Mouse (Mus musculus): Measurements from ENCODE around the gene Rce1. TPM values are rescaled to one million over a fixed set of nuclear protein-coding genes. Genes with fewer than 3 reads are reported as not detected.

Rce1 gene
- total and polyA plus RNA-seq, 3 experiments: 43.1 to 67.8 TPM; not detected in 1

DNA sequence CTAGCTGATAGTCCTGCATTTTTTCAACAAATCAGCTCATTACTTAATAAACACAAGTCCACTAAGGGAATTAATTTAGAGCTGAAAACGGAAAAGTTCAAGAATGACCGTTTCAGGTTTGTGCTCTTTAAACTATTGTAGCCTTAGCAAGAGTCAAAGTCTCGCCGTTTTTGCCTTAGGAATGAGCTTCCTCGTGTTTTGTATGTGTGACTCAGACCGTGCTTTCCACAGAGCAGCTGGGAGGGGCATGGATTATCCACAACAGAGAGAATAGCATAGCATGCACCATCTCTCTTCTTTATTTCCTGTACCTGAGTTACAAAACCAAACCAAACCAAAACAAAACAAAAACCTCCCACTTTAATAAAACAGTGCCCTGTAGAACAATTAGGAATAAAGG, 47.0 kb upstream of the Rce1 start:
- DNase-seq (ENCODE audit: low read depth, low spot score): no peak
- no peaks in the 10 kb centered on the region for H3K9me3 ChIP-seq (replicated peaks; ENCODE audit: insufficient read depth, low read length)
- H3K27ac ChIP-seq (ENCODE audit: control insufficient read depth, low read depth, low read length): no peak overlapping the region
- no peak overlapping the region for H3K9ac ChIP-seq (ENCODE audit: control insufficient read depth, low read depth, low read length, poor library complexity, severe bottlenecking)
- TF ChIP-seq MXI1 (IDR thresholded peaks at IDR 0.05; ENCODE audit: low read depth, low read length): no peak
- TF ChIP-seq SIN3A (IDR thresholded peaks at IDR 0.05; ENCODE audit: low read length): no peak
- no peak for TF ChIP-seq HCFC1 (IDR thresholded peaks at IDR 0.05; ENCODE audit: low read depth, low read length)
- TF ChIP-seq RCOR1 (IDR thresholded peaks at IDR 0.05; ENCODE audit: low read depth, low read length): no peak
- TF ChIP-seq ZC3H11A (IDR thresholded peaks at IDR 0.05; ENCODE audit: low read depth, low read length): no peak
- TF ChIP-seq ZMIZ1 (IDR thresholded peaks at IDR 0.05; ENCODE audit: low read depth, low read length): no peak
- no peak for TF ChIP-seq ZNF384 (IDR thresholded peaks at IDR 0.05; ENCODE audit: low read depth, low read length)
- no peak for TF ChIP-seq KAT2A (conservative IDR thresholded peaks at IDR 0.05; ENCODE audit: low read depth, low read length)
- TF ChIP-seq E2F4 (IDR thresholded peaks at IDR 0.05; ENCODE audit: borderline replicate concordance, low read depth, low read length): no peak
- TF ChIP-seq USF2 (IDR thresholded peaks at IDR 0.05; ENCODE audit: borderline replicate concordance in 1 of 2, insufficient read depth in 1 of 2, low read depth in 1 of 2, low read length in 2 of 2): no peak
- no peak for TF ChIP-seq JUND (IDR thresholded peaks at IDR 0.05; ENCODE audit: low read depth, low read length)
- TF ChIP-seq MYB (IDR thresholded peaks at IDR 0.05; ENCODE audit: low read depth, low read length): no peak
- no peak for TF ChIP-seq ZKSCAN1 (IDR thresholded peaks at IDR 0.05; ENCODE audit: low read depth, low read length)
- TF ChIP-seq RAD21 (IDR thresholded peaks at IDR 0.05; ENCODE audit: low read depth, low read length): no peak
- no peak for TF ChIP-seq BHLHE40 (IDR thresholded peaks at IDR 0.05; ENCODE audit: borderline replicate concordance, low read depth, low read length)
- no peak for TF ChIP-seq CTCF (IDR thresholded peaks at IDR 0.05 in 2 of 3, conservative IDR thresholded peaks at IDR 0.05 in 1 of 3; ENCODE audit: control insufficient read depth in 1 of 3, insufficient read depth in 1 of 3, low read depth in 2 of 3, low read length in 3 of 3, poor library complexity in 1 of 3, severe bottlenecking in 1 of 3)
- no peak for TF ChIP-seq NRF1 (IDR thresholded peaks at IDR 0.05; ENCODE audit: insufficient read depth, low read depth, low read length, poor library complexity, severe bottlenecking)
- TF ChIP-seq MYC (IDR thresholded peaks at IDR 0.05; ENCODE audit: low read depth, low read length): no peak
- no peak for TF ChIP-seq USF1 (IDR thresholded peaks at IDR 0.05; ENCODE audit: low read depth, low read length)
- H3K4me3 ChIP-seq (ENCODE audit: control insufficient read depth in 1 of 2, insufficient read depth in 1 of 2, low read depth in 2 of 2, low read length in 2 of 2): no peak overlapping the region
- no peaks in the 10 kb centered on the region for H3K79me2 ChIP-seq (ENCODE audit: control insufficient read depth, insufficient read depth, low read length, poor library complexity)
- peaks cover 16 to 34% of the 10 kb centered on the region in 2 experiments for H3K27me3 ChIP-seq (ENCODE audit: control insufficient read depth in 1 of 2, insufficient read depth in 2 of 2, low read length in 2 of 2)
- no peaks in the 10 kb centered on the region for H3K36me3 ChIP-seq (ENCODE audit: control insufficient read depth in 1 of 2, insufficient read depth in 2 of 2, low read length in 2 of 2)
- H3K4me1 ChIP-seq (ENCODE audit: control insufficient read depth in 1 of 2, insufficient read depth in 2 of 2, low read length in 2 of 2): no peaks in the 10 kb centered on the region

- H3K9ac ChIP-seq (ENCODE audit: control insufficient read depth, low read depth, low read length, poor library complexity, severe bottlenecking): no peak overlapping the region
Observed at GRCm38 (mm10) chr19:4670776-4671175, 45.3 kb upstream of the Rce1 start.

More at GRCm38 (mm10) chr19:4670776-4671175, 45.3 kb upstream of the Rce1 start:
- Histone ChIP-seq H3K36me3 (ENCODE audit: control insufficient read depth in 1 of 2, insufficient read depth in 2 of 2, low read length in 2 of 2) (no peaks in the 10 kb centered on the region), H3K4me1 (ENCODE audit: control insufficient read depth in 1 of 2, insufficient read depth in 2 of 2, low read length in 2 of 2) (no peaks in the 10 kb centered on the region), H3K4me3 (ENCODE audit: control insufficient read depth in 1 of 2, insufficient read depth in 1 of 2, low read depth in 2 of 2, low read length in 2 of 2) (no peak overlapping the region), H3K79me2 (ENCODE audit: control insufficient read depth, insufficient read depth, low read length, poor library complexity) (no peaks in the 10 kb centered on the region), H3K9me3 (replicated peaks; ENCODE audit: insufficient read depth, low read length) (no peaks in the 10 kb centered on the region), H3K27ac (ENCODE audit: control insufficient read depth, low read depth, low read length) (no peak overlapping the region), H3K27me3 (ENCODE audit: control insufficient read depth in 1 of 2, insufficient read depth in 2 of 2, low read length in 2 of 2) (peaks cover 14 to 24% of the 10 kb centered on the region in 2 experiments)
- no peak for DNase-seq (ENCODE audit: low read depth, low spot score)
- no peak for TF ChIP-seq POLR2AphosphoS2 (IDR thresholded peaks at IDR 0.05; ENCODE audit: low read length)
